Mouse (Mus musculus): ENCODE data around the gene Tubb2b. TPM values are rescaled to one million over a fixed set of nuclear protein-coding genes. Genes with fewer than 3 reads are reported as not detected.

Tubb2b gene
- 100 to 1,000 TPM; 255 to 264 TPM for total RNA-seq (2021)

DNA sequence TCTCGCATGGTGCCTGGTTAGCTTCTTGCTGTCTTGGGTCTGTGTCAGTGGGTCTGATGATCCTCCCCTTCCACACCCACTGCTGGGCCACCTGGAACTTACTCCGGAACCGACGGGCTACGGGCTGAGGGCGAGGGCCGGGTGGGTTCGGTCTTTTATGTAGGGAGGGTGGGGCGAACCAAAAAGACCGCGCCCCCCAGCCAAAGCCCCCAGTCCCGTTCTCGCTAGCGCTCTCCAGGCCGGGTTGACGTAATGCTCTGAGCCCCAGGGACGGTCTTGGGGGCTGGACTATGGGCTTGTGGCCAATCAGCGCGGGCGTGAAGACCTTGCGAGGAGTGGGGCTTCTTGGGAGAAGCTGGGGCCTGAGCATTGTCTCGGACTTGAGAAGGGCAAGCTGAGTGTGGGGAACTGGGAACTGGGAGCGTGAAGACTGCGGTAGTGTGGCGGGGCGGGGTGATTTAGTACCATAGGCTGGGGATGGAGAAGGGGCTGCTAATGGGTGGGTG, at the start of gene Tubb2b:
TSS of gene Tubb2b (minus strand) at position 241 of the 506 bp plus-strand sequence.
- peak; percentile 77 to 82 for DNase-seq

GRCm38 (mm10) chr13:34174025-34174424, 43.8 kb upstream of the Tubb2b start:
- DNase-seq, result no peak

DNA sequence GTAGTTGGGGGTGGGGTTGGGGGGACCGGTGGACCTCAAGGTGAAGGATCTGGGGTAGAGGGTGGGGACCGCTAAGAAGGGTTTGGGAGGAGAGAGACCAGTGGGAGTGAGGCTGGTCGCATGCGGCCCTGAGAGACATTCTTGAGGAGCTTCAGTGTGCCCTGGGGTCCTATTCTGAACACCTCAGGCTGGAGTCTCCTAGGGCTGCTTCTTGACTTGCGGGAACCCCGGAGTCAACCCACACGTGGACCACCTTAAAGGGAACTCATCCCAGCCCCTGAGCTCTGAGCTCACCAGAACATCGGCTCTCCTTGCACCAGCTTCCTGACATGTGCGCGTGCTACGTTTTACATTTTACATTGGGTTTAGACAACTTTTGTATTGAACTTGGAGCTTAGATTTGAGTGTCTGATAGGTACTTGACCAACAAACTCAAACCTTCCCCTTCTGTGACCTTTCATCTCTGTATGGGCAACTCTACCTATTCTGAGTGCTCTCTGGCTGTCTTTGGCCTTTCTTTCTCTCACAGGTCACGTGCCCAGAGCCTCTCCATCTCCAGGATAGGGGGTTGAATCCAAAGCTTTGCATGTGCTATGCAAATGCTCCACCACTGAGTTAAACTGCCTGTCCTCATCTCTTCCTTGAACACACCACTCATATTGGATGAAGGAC, 33.2 kb upstream of the Tubb2b start:
- peak in 1 of 2 experiments; percentile 35 for DNase-seq

GRCm38 (mm10) chr13:34162491-34163303, 32.4 kb upstream of the Tubb2b start, which contains the start of gene Psmg4:
Gene Psmg4 (plus strand): TSS chr13:34162964.
- peak; percentile 90 to 93 for DNase-seq

GRCm38 (mm10) chr13:34159926-34160325, 29.7 kb upstream of the Tubb2b start:
- no peak for DNase-seq

DNA sequence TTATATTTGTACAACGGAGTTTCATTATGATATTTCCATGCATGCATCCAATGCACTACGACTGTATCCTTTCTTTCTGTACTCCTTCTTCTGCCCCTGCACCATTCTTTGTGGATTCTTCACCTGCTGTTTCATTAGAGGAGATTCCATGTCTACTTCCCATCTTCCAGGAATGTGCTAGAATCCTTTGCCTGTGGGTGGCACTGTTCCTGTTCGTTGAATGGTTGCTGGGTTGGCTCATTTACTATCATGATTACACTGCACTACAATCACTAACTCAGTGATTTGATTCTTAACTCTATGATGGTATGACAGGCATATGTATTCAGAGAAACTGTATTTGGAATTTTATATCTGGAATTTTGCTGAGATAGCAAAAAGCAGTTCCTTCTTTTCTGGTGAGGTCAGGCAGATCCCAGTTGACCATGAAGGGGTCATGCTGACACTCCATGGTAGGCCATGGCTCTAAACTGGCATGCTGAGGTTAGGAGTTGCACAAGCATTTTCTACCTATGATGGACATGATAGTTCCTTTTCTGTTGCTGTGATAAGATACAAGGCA, 27.4 kb upstream of the Tubb2b start:
- no peak for DNase-seq

DNA sequence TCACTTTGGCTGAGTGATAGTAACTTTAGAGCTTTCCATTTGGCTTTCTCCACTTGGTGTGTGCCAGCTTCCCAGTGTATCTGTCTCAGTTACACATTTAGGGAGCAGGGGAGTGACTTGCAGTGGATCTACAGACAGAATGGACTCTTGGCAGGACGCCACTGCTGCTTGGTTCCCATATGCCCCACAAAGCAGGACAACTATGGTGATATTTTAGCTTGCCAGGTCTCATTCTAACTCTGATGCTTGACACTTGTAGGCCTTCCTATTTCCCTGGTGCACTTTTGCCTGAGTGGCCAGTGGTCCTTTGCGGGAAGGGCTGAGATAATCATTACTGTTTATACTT, 26.5 kb upstream of the Tubb2b start:
- no peak for DNase-seq

- DNase-seq, result no peak
These were observed 26.0 kb upstream of the Tubb2b start for GRCm38 (mm10) chr13:34156133-34156839.

DNA sequence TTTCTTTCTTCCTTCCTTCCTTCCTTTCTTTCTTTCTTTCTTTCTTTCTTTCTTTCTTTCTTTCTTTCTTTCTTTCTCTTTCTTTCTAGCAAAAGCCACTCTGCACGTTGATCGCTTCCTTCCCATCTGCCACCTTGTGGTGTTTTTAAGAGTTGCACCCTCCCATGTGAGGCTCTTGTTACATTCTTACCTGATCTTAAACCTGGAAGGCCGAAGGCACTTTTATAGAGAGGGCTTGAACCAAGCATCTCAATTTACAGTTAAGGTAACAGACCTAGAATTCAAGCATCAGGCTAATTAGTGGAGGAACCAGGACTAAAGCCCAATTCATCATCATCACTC, 24.6 kb upstream of the Tubb2b start:
- DNase-seq, result peak; percentile 42 to 66

- DNase-seq, result peak; percentile 66 to 74
These were observed 24.1 kb upstream of the Tubb2b start for GRCm38 (mm10) chr13:34154217-34154930.

- peak in 1 of 2 experiments; percentile 60 for DNase-seq
These were observed 23.2 kb upstream of the Tubb2b start for GRCm38 (mm10) chr13:34153254-34154011.

GRCm38 (mm10) chr13:34152695-34153094, 22.4 kb upstream of the Tubb2b start:
- DNase-seq, result no peak

GRCm38 (mm10) chr13:34151425-34151824, 21.2 kb upstream of the Tubb2b start:
- no peak for DNase-seq

DNA sequence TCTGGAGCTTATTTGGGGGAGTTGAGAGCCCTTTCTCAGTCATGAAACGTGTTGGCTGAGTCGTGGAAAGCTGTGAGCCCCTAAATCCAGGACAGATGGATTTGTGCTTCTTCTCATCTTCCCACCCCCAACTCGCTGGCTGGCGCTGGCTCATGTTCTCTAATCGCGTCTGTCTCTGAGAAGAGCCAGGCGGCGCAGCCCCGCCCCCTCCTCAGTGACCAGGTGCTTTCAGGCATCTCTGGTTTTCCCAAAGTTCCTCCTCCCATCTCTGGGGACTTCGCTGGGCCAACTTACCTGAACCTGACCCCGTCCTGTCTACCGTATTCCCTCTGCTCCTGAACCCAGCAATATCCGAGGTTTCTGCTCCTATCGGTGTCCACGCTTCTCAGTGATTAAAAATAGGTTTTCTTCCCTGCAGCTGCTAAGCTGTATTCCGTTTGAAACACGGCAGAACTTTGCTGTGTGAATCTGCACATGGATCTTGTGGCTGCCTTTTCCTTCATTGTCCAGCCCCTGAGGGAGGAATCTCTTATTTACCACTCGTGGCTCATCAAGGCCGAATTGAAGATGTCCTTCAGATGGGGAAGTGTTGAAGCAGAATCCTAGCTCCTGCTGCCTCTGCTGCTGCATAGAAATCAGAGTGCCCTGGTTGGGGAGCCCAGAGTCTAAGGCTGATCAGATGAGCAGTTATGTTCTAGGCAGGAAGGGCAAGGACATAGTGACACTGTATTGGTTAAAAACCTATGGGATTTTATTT, 20.2 kb upstream of the Tubb2b start:
- DNase-seq, result peak; percentile 72 to 76

DNA sequence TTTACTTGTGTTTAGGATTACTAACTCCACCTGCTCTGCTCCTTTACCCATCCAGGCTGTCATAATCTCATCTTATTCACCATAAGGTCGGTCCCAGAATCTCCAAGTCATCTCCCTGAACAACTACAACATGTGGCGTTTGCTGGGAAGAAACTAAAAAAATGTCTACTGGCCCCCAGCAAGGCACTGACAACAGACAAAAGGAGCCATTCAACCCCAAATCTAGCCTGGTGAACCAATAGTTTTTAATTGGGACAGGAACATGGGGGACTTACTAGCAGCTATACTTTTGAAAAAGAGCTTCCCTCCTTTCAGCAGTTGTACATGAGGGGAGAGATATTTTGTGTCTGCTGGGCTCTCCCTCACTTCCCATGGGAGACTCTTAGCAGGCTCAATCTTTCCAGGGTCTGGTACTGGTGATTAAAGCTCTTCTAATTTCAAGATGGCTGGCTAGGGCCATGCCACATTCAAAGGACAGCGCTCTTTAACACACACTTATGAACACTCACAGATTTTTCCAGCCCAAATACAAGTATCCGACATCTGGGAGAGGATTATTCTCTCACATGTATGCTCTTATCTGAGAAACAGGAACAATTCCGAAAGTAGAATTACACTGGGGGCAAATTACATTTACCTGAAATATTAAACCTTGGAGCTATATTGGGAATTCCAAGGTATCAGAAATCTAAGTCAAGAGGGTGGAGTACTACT, 19.4 kb upstream of the Tubb2b start:
- DNase-seq, result no peak

DNA sequence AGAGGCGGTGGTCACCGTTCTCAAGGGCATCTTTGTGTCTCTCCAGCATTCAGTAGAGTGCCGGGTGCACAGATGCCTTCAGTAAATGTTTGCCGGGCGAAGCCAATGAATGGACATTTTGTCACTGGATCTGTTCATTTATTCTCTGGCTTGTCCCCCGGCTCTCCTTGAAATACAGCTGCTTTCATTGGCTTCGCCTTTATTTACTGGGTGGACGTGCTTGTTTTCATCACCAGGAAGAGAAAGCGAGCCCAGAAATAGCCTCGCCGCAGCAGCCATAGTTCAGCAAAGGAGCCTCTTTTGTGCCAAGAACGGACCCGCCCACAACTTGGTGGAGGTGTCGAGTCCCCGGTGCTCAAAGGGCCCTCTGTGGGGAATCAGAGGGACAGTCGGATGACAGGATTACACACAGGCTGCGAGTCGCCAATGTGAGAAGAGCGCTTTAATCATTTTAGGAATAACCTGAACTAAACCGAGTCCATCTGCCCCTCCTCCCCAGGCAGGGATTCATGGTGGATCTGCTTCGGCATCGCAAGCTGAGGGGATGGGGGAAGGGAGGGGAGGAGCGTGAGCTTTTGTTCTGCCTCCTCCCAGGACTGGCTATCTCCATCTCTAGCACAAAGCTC, 18.6 kb upstream of the Tubb2b start:
- peak; percentile 77 to 79 for DNase-seq

GRCm38 (mm10) chr13:34148181-34148580, 17.9 kb upstream of the Tubb2b start:
- DNase-seq, result no peak

GRCm38 (mm10) chr13:34146916-34147315, 16.6 kb upstream of the Tubb2b start:
- DNase-seq, result no peak

DNA sequence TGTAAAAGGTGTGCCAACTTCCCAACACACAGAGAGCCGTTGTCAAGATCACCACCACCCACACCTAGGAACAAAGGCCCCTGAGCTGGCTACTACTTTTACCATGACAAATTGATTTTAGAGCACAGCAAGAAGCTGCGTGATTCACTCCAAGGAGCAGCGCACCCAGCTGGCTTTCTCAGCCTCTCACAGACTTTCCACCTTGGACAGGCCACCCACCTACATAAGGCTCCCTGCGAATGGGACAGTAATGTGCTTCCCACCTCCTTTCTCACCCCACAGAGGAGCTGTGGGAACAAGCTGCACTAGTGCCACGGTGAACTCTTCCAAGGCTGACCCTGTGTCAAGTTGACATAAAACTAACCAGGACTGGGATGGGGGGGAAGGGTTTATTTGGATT, 13.1 kb upstream of the Tubb2b start:
- no peak for DNase-seq

Data from layer of hippocampus, postnatal 36 days (tissue).